Mouse (Mus musculus) liver, postnatal 0 days (tissue): ENCODE measurements around the gene Zbtb8os.

Experiments used
- CTCF ChIP-seq: sonication (generic); IDR thresholded peaks from 2 replicates; pipeline ENCODE4 v1.5.1; 2016; ENCODE audit warnings: antibody characterized with exemption, low read depth
- EP300 ChIP-seq: IDR thresholded peaks from 2 replicates; pipeline ENCODE4 v1.6.1; 2016; ENCODE audit warnings: antibody characterized with exemption, low read depth, mild to moderate bottlenecking

- TF ChIP-seq CTCF (no peak), EP300 (no peak)
Observed at GRCm38 (mm10) chr4:129373202-129373976, 37.9 kb downstream of the Zbtb8os start.
